Mouse (Mus musculus) MEL (cell line): ENCODE measurements at regions not wholly inside any gene's neighbourhood (a gene's known extent, or its start where the extent isn't known, plus 50 kb on each side); places are given as distances from the start of the nearest gene placed in this dataset.

Source experiments
- CTCF ChIP-seq, 3 experiments: IDR thresholded peaks in 2 of 3; conservative IDR thresholded peaks in 1 of 3; 2 replicates each; pipeline ENCODE4 v1.5.1; 2011 to 2012; ENCODE audit warnings: low read length in 3 of 3, low read depth in 2 of 3, mild to moderate bottlenecking in 2 of 3, improper control_type of control experiment in 1 of 3, inconsistent platforms in 1 of 3, mixed read lengths in 1 of 3, moderate library complexity in 1 of 3; ENCODE audit not compliant: control insufficient read depth in 1 of 3, insufficient read depth in 1 of 3, poor library complexity in 1 of 3, severe bottlenecking in 1 of 3
- ELF1 ChIP-seq: IDR thresholded peaks from 2 replicates; pipeline ENCODE4 v1.6.1; 2014; ENCODE audit warnings: low read depth, mild to moderate bottlenecking, inconsistent platforms, low read length, improper control_type of control experiment, moderate library complexity
- EP300 ChIP-seq, 2 experiments: IDR thresholded peaks; 2 replicates each; pipeline ENCODE4 v1.6.1; 2011; ENCODE audit warnings: improper control_type of control experiment in 2 of 2, low read length in 2 of 2, low read depth in 1 of 2, mild to moderate bottlenecking in 1 of 2
- ETS1 ChIP-seq: IDR thresholded peaks from 2 replicates; pipeline ENCODE4 v1.6.1; 2012; ENCODE audit warnings: low read depth, mild to moderate bottlenecking, inconsistent platforms, low read length, improper control_type of control experiment, moderate library complexity
- GABPA ChIP-seq: IDR thresholded peaks from 2 replicates; pipeline ENCODE4 v1.6.1; 2012; ENCODE audit warnings: low read depth, mild to moderate bottlenecking, inconsistent platforms, low read length, improper control_type of control experiment, moderate library complexity
- HCFC1 ChIP-seq: IDR thresholded peaks from 2 replicates; pipeline ENCODE4 v1.6.1; 2012; ENCODE audit warnings: low read depth, mild to moderate bottlenecking, inconsistent platforms, low read length, improper control_type of control experiment, moderate library complexity
- KAT2A ChIP-seq: conservative IDR thresholded peaks from 2 replicates; pipeline ENCODE4 v1.6.1; 2012; ENCODE audit warnings: low read depth, low read length, improper control_type of control experiment, inconsistent platforms
- MXI1 ChIP-seq: IDR thresholded peaks from 2 replicates; pipeline ENCODE4 v1.6.1; 2011; ENCODE audit warnings: mild to moderate bottlenecking, low read depth, low read length, improper control_type of control experiment
- TAL1 ChIP-seq: IDR thresholded peaks from 2 replicates; pipeline ENCODE4 v1.6.1; 2012; ENCODE audit warnings: mild to moderate bottlenecking, inconsistent platforms, low read length, moderate library complexity, mixed read lengths
- TCF12 ChIP-seq: IDR thresholded peaks from 2 replicates; pipeline ENCODE4 v1.6.1; 2014; ENCODE audit warnings: low read depth, mild to moderate bottlenecking, inconsistent platforms, low read length, improper control_type of control experiment, moderate library complexity
- ZMIZ1 ChIP-seq: IDR thresholded peaks from 2 replicates; pipeline ENCODE4 v1.6.1; 2012; ENCODE audit warnings: low read depth, mild to moderate bottlenecking, inconsistent platforms, low read length, improper control_type of control experiment, moderate library complexity
- ZNF384 ChIP-seq: IDR thresholded peaks from 2 replicates; pipeline ENCODE4 v1.6.1; 2012; ENCODE audit warnings: low read depth, mild to moderate bottlenecking, inconsistent platforms, low read length, improper control_type of control experiment

GRCm38 (mm10) chr11:7530482-7531148 is 316.9 kb upstream of the Igfbp3 start:
- TF ChIP-seq HCFC1: no peak
- no peak for TF ChIP-seq ELF1
- no peak for TF ChIP-seq CTCF (IDR thresholded peaks at IDR 0.05 in 2 of 3, conservative IDR thresholded peaks at IDR 0.05 in 1 of 3; ENCODE audit: control insufficient read depth in 1 of 3, insufficient read depth in 1 of 3, low read depth in 2 of 3, low read length in 3 of 3, poor library complexity in 1 of 3, severe bottlenecking in 1 of 3)
- no peak for TF ChIP-seq MXI1
- TF ChIP-seq EP300 (IDR thresholded peaks at IDR 0.05; ENCODE audit: low read depth in 1 of 2, low read length in 2 of 2): no peak
- no peak for TF ChIP-seq ETS1
- TF ChIP-seq TCF12: no peak
- TF ChIP-seq ZNF384: no peak
- no peak for TF ChIP-seq ZMIZ1
- TF ChIP-seq GABPA: no peak
- TF ChIP-seq TAL1: no peak
- TF ChIP-seq KAT2A: no peak
